Mouse (Mus musculus): Measurements from ENCODE around the gene Shld2.

DNA sequence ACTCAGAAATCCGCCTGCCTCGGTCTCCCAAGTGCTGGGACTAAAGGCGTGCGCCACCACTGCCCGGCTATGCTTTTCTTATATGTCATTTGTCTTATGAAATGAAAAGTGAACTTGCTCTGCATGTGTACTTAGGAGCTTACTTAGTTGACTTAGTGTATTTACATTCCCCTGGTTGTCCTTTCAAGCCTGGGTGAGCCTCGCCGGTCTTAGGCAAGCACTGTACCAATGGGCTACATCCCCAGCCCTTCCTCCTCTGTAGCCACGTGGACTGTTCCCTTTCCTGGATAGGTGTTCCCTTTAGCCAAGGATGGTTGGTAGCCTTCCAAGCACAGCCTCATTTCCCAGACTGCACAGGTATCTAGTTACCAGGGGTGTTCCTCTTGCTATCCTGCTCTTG is 38.7 kb upstream of the Shld2 start:
- no peak for TF ChIP-seq MYOG (IDR thresholded peaks at IDR 0.05; ENCODE audit: control insufficient read depth, extremely low read depth, insufficient read length)
- TF ChIP-seq CTCF (IDR thresholded peaks at IDR 0.05; ENCODE audit: control insufficient read depth, insufficient read depth, insufficient read length), result no peak
